Mouse (Mus musculus) kidney, postnatal 0 days (tissue): ENCODE data around the gene Tmem51. TPM values are rescaled to one million over a fixed set of nuclear protein-coding genes. Genes with fewer than 3 reads are reported as not detected.

Source experiments
- ATAC-seq: fragments of 200-750 bp; cut with Nextera tagmentation; replicated peaks from 2 replicates; pipeline ENCODE4 v1.8.0; 2017; ENCODE audit warnings: low read depth, moderate number of reproducible peaks, moderate TSS enrichment, moderate library complexity; ENCODE audit not compliant: low FRiP score
- DNase-seq: peaks from one replicate; pipeline ENCODE4 v3.0.0-alpha.2; 2016; ENCODE audit warnings: low spot score
- H3K27ac ChIP-seq: fragments of 300-500 bp; sonication (generic); 2 replicates; pipeline ENCODE4 v1.5.1; 2014; ENCODE audit warnings: mild to moderate bottlenecking
- H3K27me3 ChIP-seq: fragments of 300-500 bp; sonication (generic); 2 replicates; pipeline ENCODE4 v1.6.1; 2014; ENCODE audit warnings: low read length, mixed read lengths; ENCODE audit not compliant: insufficient read depth
- H3K36me3 ChIP-seq: fragments of 300-500 bp; sonication (generic); 2 replicates; pipeline ENCODE4 v1.6.1; 2014; ENCODE audit warnings: low read length, mixed read lengths; ENCODE audit not compliant: insufficient read depth
- H3K4me1 ChIP-seq: fragments of 300-500 bp; sonication (generic); replicated peaks from 2 replicates; pipeline ENCODE4 v1.6.1; 2014; ENCODE audit warnings: antibody characterized with exemption, low read length, mixed read lengths; ENCODE audit not compliant: insufficient read depth
- H3K4me2 ChIP-seq: fragments of 300-500 bp; sonication (generic); 2 replicates; pipeline ENCODE4 v1.6.1; 2014; ENCODE audit warnings: mild to moderate bottlenecking, low read length, moderate library complexity, mixed read lengths
- H3K4me3 ChIP-seq: fragments of 300-500 bp; sonication (generic); replicated peaks from 2 replicates; pipeline ENCODE4 v1.5.1; 2014; ENCODE audit warnings: low read depth, low read length
- H3K9ac ChIP-seq: fragments of 300-500 bp; sonication (generic); 2 replicates; pipeline ENCODE4 v1.6.1; 2014; ENCODE audit warnings: low read depth, low read length
- H3K9me3 ChIP-seq: fragments of 300-500 bp; sonication (generic); replicated peaks from 2 replicates; pipeline ENCODE4 v1.6.1; 2016; ENCODE audit warnings: low read length, inconsistent platforms, mixed read lengths
- CTCF ChIP-seq: IDR thresholded peaks from 2 replicates; pipeline ENCODE4 v1.5.1; 2016; ENCODE audit warnings: antibody characterized with exemption, low read depth, mild to moderate bottlenecking, moderate library complexity
- WGBS: fragments of 180-500 bp; shearing (Covaris S2); extraction: QIAGEN DNeasy Blood & Tissue Kit; methylation state at CpG from one replicate; pipeline ENCODE4 v1.1.7; 2014; 5-methylcytosine and 5-hydroxymethylcytosine counted together
- polyA plus RNA-seq: library from polyadenylated mRNA; unstranded; fragments of >200 nt; fragmentation: Nextera tagmentation; extraction: Ambion mirVana; gene quantifications from 2 replicates; pipeline ENCODE4 v1.2.1, GENCODE M21; 2015

Tmem51 gene
- polyA plus RNA-seq, 1 experiment from 2014 or later = 56.8 TPM

- no peak for TF ChIP-seq CTCF
- H3K4me1 ChIP-seq = peaks cover 10% of the 10 kb centered on the region; the same call in 1 of the 2 replicates
- H3K27me3 ChIP-seq = no peaks in the 10 kb centered on the region
- no peak overlapping the region for H3K4me3 ChIP-seq
- H3K36me3 ChIP-seq = no peaks in the 10 kb centered on the region
- H3K27ac ChIP-seq = no peak overlapping the region
- ATAC-seq (no peak), DNase-seq (no peak)
- no peak overlapping the region for H3K4me2 ChIP-seq
- 72% methylated on average over 11 of the region's 11 CpGs for WGBS
- H3K9ac ChIP-seq = no peak overlapping the region
- H3K9me3 ChIP-seq = no peaks in the 10 kb centered on the region
Measured at GRCm38 (mm10) chr4:142094386-142094785, 10.3 kb upstream of the Tmem51 start.

GRCm38 (mm10) chr4:142091100-142091499, 7.0 kb upstream of the Tmem51 start:
- no peaks in the 10 kb centered on the region for H3K9me3 ChIP-seq
- no peaks in the 10 kb centered on the region for H3K36me3 ChIP-seq
- ATAC-seq = no peak
- no peaks in the 10 kb centered on the region for H3K27me3 ChIP-seq
- no peak overlapping the region for H3K27ac ChIP-seq
- no peak overlapping the region for H3K4me2 ChIP-seq
- 48% methylated on average over 2 of the region's 2 CpGs for WGBS
- DNase-seq = no peak
- 0 out of 2 replicates have a peak, but pooled peaks cover 4% of the 10 kb centered on the region for H3K4me1 ChIP-seq
- H3K9ac ChIP-seq = no peak overlapping the region
- H3K4me3 ChIP-seq = no peak overlapping the region
- TF ChIP-seq CTCF = no peak

GRCm38 (mm10) chr4:142089966-142090365, 5.9 kb upstream of the Tmem51 start:
- 0 out of 2 replicates have a peak, but pooled peaks cover 6% of the 10 kb centered on the region for H3K4me1 ChIP-seq
- H3K4me2 ChIP-seq = no peak overlapping the region
- no peak overlapping the region for H3K27ac ChIP-seq
- TF ChIP-seq CTCF = no peak
- no peak for ATAC-seq
- H3K36me3 ChIP-seq = no peaks in the 10 kb centered on the region
- WGBS = 83% methylated on average over 6 of the region's 6 CpGs
- no peaks in the 10 kb centered on the region for H3K9me3 ChIP-seq
- H3K4me3 ChIP-seq = no peak overlapping the region
- DNase-seq = no peak
- no peaks in the 10 kb centered on the region for H3K27me3 ChIP-seq
- H3K9ac ChIP-seq = no peak overlapping the region

- WGBS = 54% methylated on average over 6 of the region's 6 CpGs
- H3K9me3 ChIP-seq = no peaks in the 10 kb centered on the region
- H3K9ac ChIP-seq = no peak overlapping the region
- H3K4me3 ChIP-seq = no peak overlapping the region
- no peak overlapping the region for H3K27ac ChIP-seq
- H3K4me1 ChIP-seq = 0 out of 2 replicates have a peak, but pooled peaks cover 6% of the 10 kb centered on the region
- no peaks in the 10 kb centered on the region for H3K27me3 ChIP-seq
- no peak overlapping the region for H3K4me2 ChIP-seq
- no peak for TF ChIP-seq CTCF
- ATAC-seq = no peak
- no peak for DNase-seq
- no peaks in the 10 kb centered on the region for H3K36me3 ChIP-seq
Measured at GRCm38 (mm10) chr4:142088836-142089235, 4.7 kb upstream of the Tmem51 start.

GRCm38 (mm10) chr4:142088409-142088808, 4.3 kb upstream of the Tmem51 start:
- Histone ChIP-seq H3K27ac (no peak overlapping the region), H3K36me3 (no peaks in the 10 kb centered on the region), H3K4me1 (0 out of 2 replicates have a peak, but pooled peaks cover 7% of the 10 kb centered on the region), H3K27me3 (no peaks in the 10 kb centered on the region), H3K9me3 (no peaks in the 10 kb centered on the region), H3K4me2 (no peak overlapping the region), H3K9ac (no peak overlapping the region), H3K4me3 (no peak overlapping the region)
- ATAC-seq = no peak
- DNase-seq = no peak
- no peak for TF ChIP-seq CTCF
- 58% methylated on average over 4 of the region's 4 CpGs for WGBS

GRCm38 (mm10) chr4:142084936-142085563, 946 bp upstream of the Tmem51 start:
- Histone ChIP-seq H3K4me2 (peak overlapping the region; percentile 90), H3K9me3 (no peaks in the 10 kb centered on the region), H3K4me1 (peaks cover 36% of the 10 kb centered on the region), H3K27ac (peak overlapping the region; percentile 90), H3K4me3 (peak overlapping the region; percentile 66), H3K36me3 (no peaks in the 10 kb centered on the region), H3K9ac (peak overlapping the region; percentile 66), H3K27me3 (no peaks in the 10 kb centered on the region)
- 9% methylated on average over 20 of the region's 20 CpGs for WGBS
- DNase-seq (peak; percentile 70), ATAC-seq (no peak)
- no peak for TF ChIP-seq CTCF
